Mouse (Mus musculus) embryonic fibroblast, embryonic 13.5 days (primary cell): ENCODE data around the gene Pcnx3. TPM values are rescaled to one million over a fixed set of nuclear protein-coding genes. Genes with fewer than 3 reads are reported as not detected.

Experiments used
- H3K27ac ChIP-seq: 2 replicates; pipeline ENCODE4 v1.5.1; 2012; ENCODE audit warnings: low read length, control low read depth, inconsistent platforms; ENCODE audit not compliant: insufficient read depth
- H3K4me1 ChIP-seq: 2 replicates; pipeline ENCODE4 v1.6.1; 2011; ENCODE audit warnings: low read length; ENCODE audit not compliant: control insufficient read depth, insufficient read depth
- H3K4me3 ChIP-seq: 2 replicates; pipeline ENCODE4 v1.5.1; 2011; ENCODE audit warnings: mild to moderate bottlenecking, control low read depth, low read length; ENCODE audit not compliant: insufficient read depth
- CTCF ChIP-seq: IDR thresholded peaks from 2 replicates; pipeline ENCODE4 v1.5.1; 2011; ENCODE audit warnings: mild to moderate bottlenecking, control low read depth, low read length, moderate library complexity, borderline replicate concordance; ENCODE audit not compliant: insufficient read depth
- POLR2A ChIP-seq: IDR thresholded peaks from 2 replicates; pipeline ENCODE4 v1.6.1; 2011; ENCODE audit warnings: low read depth, mild to moderate bottlenecking, control low read depth, low read length, moderate library complexity
- polyA plus RNA-seq: library from polyadenylated mRNA; stranded (reverse); fragments of >200 nt; gene quantifications from 2 replicates; pipeline ENCODE4 v1.2.4, GENCODE M21; 2011; ENCODE audit warnings: low read depth; ENCODE audit not compliant: missing spikeins, insufficient read length

The Pcnx3 gene
- polyA plus RNA-seq, 1 experiment: 48.4 TPM

DNA sequence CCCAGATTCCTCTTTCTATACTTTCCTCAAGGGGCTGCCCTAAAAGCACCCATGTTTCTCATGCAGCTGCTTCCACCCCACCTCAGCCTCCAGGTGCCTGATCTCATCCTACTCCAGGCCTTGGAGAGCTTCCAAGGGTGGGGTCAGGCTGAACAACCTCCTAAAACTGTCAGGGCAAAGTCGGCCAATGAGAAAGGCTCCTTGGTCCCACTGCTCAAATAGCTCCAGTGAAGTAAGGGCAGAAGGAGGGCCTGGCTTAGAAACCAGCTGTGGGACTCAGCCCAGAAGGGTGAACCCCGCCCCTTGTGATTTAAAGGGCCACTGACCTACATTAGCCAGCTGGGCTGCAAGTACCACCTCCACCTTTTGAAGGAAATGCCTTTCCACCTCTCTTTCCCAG lies 25.0 kb upstream of the Pcnx3 start:
- Histone ChIP-seq H3K27ac (0 out of 2 replicates have a peak overlapping the region, but pooled peaks have one; percentile 1), H3K4me3 (no peak overlapping the region), H3K4me1 (peaks cover 14% of the 10 kb centered on the region; the same call in 1 of the 2 replicates)
- TF ChIP-seq CTCF (no peak), POLR2A (no peak)

GRCm38 (mm10) chr19:5713255-5713654 lies 24.5 kb upstream of the Pcnx3 start:
- Histone ChIP-seq H3K27ac (0 out of 2 replicates have a peak overlapping the region, but pooled peaks have one; percentile 1), H3K4me3 (no peak overlapping the region), H3K4me1 (peaks cover 14% of the 10 kb centered on the region; the same call in 1 of the 2 replicates)
- TF ChIP-seq POLR2A (no peak), CTCF (no peak)

- TF ChIP-seq CTCF (no peak), POLR2A (no peak)
- Histone ChIP-seq H3K27ac (no peak overlapping the region), H3K4me3 (no peak overlapping the region)
These were observed 23.3 kb upstream of the Pcnx3 start for GRCm38 (mm10) chr19:5711907-5712460.

DNA sequence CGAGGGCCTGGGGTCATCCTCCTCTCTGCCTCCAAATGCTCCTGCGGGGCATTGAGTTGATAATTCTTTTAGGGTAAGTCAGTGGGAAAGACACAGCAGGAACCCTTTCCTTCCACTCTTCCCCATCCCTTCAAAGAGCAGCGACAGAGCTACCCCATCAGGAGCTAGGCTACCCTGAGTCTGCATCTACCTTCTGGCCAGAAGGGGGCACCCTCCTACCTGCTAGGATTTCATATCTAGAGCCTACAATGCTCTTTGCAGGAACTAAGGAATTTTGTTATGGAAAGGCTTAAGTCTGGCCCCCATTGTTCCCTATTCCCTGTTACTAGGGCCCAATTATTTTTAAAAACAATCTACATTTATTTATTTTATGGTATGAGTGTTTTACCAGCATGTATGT lies 22.5 kb upstream of the Pcnx3 start:
- H3K4me3 ChIP-seq: no peak overlapping the region
- no peak overlapping the region for H3K27ac ChIP-seq
- TF ChIP-seq POLR2A (no peak), CTCF (peak; percentile 47; the same call in 1 of the 2 replicates)
- H3K4me1 ChIP-seq: 0 out of 2 replicates have a peak, but pooled peaks cover 8% of the 10 kb centered on the region

More at GRCm38 (mm10) chr19:5711907-5712460, 23.3 kb upstream of the Pcnx3 start:
- H3K4me1 ChIP-seq: peaks cover 11% of the 10 kb centered on the region; the same call in 1 of the 2 replicates

DNA sequence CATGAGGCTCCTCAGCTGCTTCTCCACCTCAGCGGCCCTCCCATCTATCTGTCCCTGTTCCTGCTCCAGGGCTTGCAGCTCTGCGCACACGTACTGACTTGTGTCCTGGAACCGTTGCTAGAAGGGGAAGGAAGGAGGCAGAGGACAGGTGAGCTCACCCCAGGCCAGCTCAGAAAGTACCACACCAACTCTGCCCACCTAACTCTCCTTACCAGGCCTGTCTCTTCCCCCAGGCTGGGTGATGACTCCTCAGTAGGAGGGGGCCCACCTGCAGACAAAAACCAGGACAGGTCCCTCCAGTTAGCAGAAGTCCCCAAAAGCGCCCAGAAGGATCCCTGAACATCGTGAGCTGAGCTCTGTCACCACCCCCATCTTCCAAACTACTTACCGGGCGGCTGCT lies 21.9 kb upstream of the Pcnx3 start:
- TF ChIP-seq POLR2A (no peak), CTCF (no peak)
- H3K4me3 ChIP-seq: no peak overlapping the region
- no peak overlapping the region for H3K27ac ChIP-seq
- H3K4me1 ChIP-seq: 0 out of 2 replicates have a peak, but pooled peaks cover 8% of the 10 kb centered on the region

GRCm38 (mm10) chr19:5710068-5710467 lies 21.4 kb upstream of the Pcnx3 start:
- TF ChIP-seq CTCF: no peak
- no peak for TF ChIP-seq POLR2A
- H3K27ac ChIP-seq: no peak overlapping the region
- peaks cover 11% of the 10 kb centered on the region; the same call in 1 of the 2 replicates for H3K4me1 ChIP-seq
- H3K4me3 ChIP-seq: no peak overlapping the region

- TF ChIP-seq POLR2A: no peak
- peak overlapping the region; percentile 62 for H3K27ac ChIP-seq
- H3K4me1 ChIP-seq: peaks cover 3% of the 10 kb centered on the region; the same call in 1 of the 2 replicates
- no peak overlapping the region for H3K4me3 ChIP-seq
These were observed 16.3 kb upstream of the Pcnx3 start for GRCm38 (mm10) chr19:5704801-5705571.

DNA sequence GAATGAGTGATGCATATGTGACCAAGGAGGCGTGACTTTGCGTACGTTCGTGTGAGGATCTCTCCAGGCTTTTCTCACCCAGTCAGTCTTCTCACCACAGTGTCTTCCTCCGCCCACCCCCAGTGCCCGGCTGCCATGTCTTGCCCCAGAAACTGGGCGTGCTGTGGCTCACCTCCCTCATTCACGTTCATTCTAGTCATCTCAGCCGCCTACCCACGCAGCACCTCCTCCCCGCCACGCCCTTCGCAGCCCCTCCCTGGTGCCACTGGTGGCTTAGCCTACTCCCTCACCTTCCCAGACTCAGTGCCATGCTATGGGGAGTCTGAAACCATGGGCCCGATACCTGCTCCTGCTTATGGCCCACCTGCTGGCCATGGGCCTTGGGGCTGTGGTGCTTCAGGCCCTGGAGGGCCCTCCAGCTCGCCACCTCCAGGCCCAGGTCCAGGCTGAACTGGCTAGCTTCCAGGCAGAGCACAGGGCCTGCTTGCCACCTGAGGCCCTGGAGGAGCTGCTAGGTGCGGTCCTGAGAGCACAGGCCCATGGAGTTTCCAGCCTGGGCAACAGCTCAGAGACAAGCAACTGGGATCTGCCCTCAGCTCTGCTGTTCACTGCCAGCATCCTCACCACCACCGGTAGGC lies 15.6 kb upstream of the Pcnx3 start, which contains the start of gene Kcnk7:
Gene Kcnk7, plus strand, starts transcription at position 205 of the 638 bp plus-strand sequence.
- TF ChIP-seq CTCF: no peak
- TF ChIP-seq POLR2A: 0 out of 2 replicates have a peak, but pooled peaks have one; percentile 33
- Histone ChIP-seq H3K4me1 (peaks cover 3% of the 10 kb centered on the region; the same call in 1 of the 2 replicates), H3K4me3 (no peak within 1 kb of the TSS), H3K27ac (peak within 1 kb of the TSS; percentile 62)

- TF ChIP-seq POLR2A (no peak), CTCF (no peak)
- Histone ChIP-seq H3K27ac (no peak overlapping the region), H3K4me3 (no peak overlapping the region), H3K4me1 (peaks cover 2% of the 10 kb centered on the region; the same call in 1 of the 2 replicates)
These were observed 7.2 kb upstream of the Pcnx3 start for GRCm38 (mm10) chr19:5695849-5696462.
